Mouse (Mus musculus): Measurements from ENCODE around the gene Prkn. TPM values are rescaled to one million over a fixed set of nuclear protein-coding genes. Genes with fewer than 3 reads are reported as not detected.

The Prkn gene
- total RNA-seq, 2 experiments from 2014 or later, result 15.2 to 21.4 TPM

GRCm38 (mm10) chr17:11910668-11911398, 1070.6 kb downstream of the Prkn start:
- intact Hi-C loops (cut with DNase I), result no loop called here
- DNase-seq (ENCODE audit: low spot score in 2 of 2), result no peak

GRCm38 (mm10) chr17:11912136-11912535, 1072.0 kb downstream of the Prkn start:
- DNase-seq (ENCODE audit: low spot score in 2 of 2), result no peak
- intact Hi-C loops (cut with DNase I), result no loop called here

DNA sequence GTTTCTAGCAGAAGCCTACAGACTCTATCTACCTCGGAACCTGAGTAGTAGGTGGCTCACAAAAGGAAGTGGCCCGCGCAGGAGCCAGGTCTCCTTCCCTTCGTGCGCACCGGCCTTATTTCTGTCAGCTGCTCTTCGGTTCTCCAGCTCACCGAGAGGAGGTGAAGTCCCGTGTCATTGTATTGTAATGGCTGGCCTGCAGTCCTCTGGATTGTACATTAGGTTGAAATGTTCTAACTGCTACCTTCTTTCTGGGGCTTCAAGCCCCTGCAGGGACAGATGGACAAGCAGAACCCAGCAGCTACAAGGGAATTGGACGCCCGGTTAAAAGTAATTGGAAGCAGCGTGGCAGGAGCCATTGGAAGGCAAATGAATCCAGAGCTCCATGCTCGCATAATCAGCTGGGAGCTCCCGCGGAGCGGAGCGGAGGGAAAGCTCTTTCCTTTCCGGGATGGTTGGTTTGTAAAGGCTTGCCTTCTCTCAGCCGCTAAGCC, 1072.7 kb downstream of the Prkn start:
- intact Hi-C loops (cut with DNase I), result no loop called here

DNA sequence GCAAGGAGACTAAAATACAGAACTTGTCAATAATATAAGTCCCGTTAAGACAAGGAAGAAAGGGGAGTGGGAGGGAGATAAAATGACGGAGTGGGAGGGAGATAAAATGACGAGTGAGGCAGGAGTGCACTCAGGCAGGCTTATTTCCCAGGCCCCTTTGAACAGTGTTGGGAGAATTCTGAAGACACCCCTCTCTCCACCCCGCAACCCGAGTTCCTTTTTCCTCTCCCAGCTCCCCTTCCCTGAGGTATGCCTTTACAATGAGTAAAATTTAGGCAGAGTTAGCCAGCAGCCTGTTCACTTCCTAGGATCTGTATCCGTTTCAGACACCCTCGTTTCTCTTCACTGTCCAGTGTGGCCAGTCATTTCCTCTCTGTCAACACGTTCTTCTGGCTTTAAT, 1073.4 kb downstream of the Prkn start:
- intact Hi-C loops (cut with DNase I), result no loop called here
- DNase-seq (ENCODE audit: low spot score in 2 of 2), result no peak

More for the DNA sequence above, 1072.7 kb downstream of the Prkn start:
- DNase-seq (ENCODE audit: low spot score in 2 of 2), result peak; percentile 34 to 40

GRCm38 (mm10) chr17:11914451-11914850, 1074.3 kb downstream of the Prkn start:
- no peak for DNase-seq (ENCODE audit: low spot score in 2 of 2)
- intact Hi-C loops (cut with DNase I), result no loop called here

- DNase-seq (ENCODE audit: low spot score in 2 of 2), result peak; percentile 58 to 62
- intact Hi-C loops (cut with DNase I), result no loop called here
Observed at GRCm38 (mm10) chr17:11918123-11918801, 1078.1 kb downstream of the Prkn start.

DNA sequence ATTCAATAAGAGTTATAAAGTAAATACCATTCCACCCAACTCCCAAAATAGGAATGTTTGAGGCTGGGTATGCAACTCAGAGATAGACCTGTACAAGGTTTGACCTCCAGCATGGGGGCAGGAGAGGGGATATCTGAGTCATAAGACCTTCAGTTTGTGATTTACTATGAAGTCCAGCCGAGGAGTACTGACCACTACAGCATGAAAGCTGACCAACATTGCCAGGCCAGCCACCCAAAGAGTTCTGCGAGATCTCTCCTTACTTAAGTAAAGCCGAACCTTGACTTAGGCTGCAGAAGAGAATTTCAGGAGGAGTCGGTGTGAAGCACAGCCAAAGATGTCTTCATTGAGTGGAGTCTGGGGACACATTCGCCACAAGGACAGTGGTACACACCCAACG, 1079.4 kb downstream of the Prkn start:
- no peak for DNase-seq (ENCODE audit: low spot score in 2 of 2)
- intact Hi-C loops (cut with DNase I), result no loop called here

GRCm38 (mm10) chr17:11921026-11921425, 1080.8 kb downstream of the Prkn start:
- peak; percentile 57 to 79 for DNase-seq (ENCODE audit: low spot score in 2 of 2)
- intact Hi-C loops (cut with DNase I), result no loop called here

- DNase-seq (ENCODE audit: low spot score in 2 of 2), result no peak
Observed at GRCm38 (mm10) chr17:11923989-11924388, 1083.8 kb downstream of the Prkn start.

GRCm38 (mm10) chr17:11926865-11927386, 1086.7 kb downstream of the Prkn start:
- no peak for DNase-seq (ENCODE audit: low spot score in 2 of 2)
- intact Hi-C loops (cut with DNase I), result no loop called here

More at GRCm38 (mm10) chr17:11923989-11924388, 1083.8 kb downstream of the Prkn start:
- intact Hi-C loops (cut with DNase I), result no loop called here

GRCm38 (mm10) chr17:11931641-11932040, 1091.5 kb downstream of the Prkn start:
- intact Hi-C loops (cut with DNase I), result no loop called here

GRCm38 (mm10) chr17:11933737-11934136, 1093.6 kb downstream of the Prkn start:
- peak in 1 of 2 experiments; percentile 52 for DNase-seq (ENCODE audit: low spot score in 2 of 2)
- intact Hi-C loops (cut with DNase I), result no loop called here

More at GRCm38 (mm10) chr17:11931641-11932040, 1091.5 kb downstream of the Prkn start:
- no peak for DNase-seq (ENCODE audit: low spot score in 2 of 2)

DNA sequence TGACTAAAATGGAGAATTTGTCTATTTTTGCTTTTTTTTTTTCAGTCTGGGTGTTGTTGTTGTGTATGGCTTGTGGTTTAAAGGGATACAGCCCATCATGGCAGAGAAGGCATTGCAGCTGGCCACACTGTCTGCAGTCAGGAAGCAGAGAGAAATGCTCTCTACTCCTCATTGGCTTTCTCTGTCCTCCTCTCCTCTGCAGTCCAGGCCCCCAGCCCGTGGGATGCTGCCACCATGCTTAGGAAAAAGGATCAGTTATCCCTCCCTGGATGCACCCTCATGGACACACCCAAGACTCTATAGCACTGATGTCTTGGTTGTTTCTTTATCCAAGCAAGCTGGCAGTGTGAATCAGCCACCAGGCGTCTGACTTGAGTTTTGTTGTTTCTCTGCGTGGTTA, 1107.3 kb downstream of the Prkn start:
- intact Hi-C loops (cut with DNase I), result no loop called here

GRCm38 (mm10) chr17:11949551-11950197, 1109.5 kb downstream of the Prkn start:
- intact Hi-C loops (cut with DNase I), result loop anchor here (5.0 kb wide), 1 partner anchor 87 kb away; no protein-coding TSS in a partner anchor
- DNase-seq (ENCODE audit: low spot score in 2 of 2), result peak; percentile 55 to 59

More for the DNA sequence above, 1107.3 kb downstream of the Prkn start:
- DNase-seq (ENCODE audit: low spot score in 2 of 2), result no peak

- intact Hi-C loops (cut with DNase I), result loop anchor here (5.0 kb wide), 1 partner anchor 88 kb away; no protein-coding TSS in a partner anchor
- DNase-seq (ENCODE audit: low spot score in 2 of 2), result no peak
Observed at GRCm38 (mm10) chr17:11950198-11950594, 1110.0 kb downstream of the Prkn start.

DNA sequence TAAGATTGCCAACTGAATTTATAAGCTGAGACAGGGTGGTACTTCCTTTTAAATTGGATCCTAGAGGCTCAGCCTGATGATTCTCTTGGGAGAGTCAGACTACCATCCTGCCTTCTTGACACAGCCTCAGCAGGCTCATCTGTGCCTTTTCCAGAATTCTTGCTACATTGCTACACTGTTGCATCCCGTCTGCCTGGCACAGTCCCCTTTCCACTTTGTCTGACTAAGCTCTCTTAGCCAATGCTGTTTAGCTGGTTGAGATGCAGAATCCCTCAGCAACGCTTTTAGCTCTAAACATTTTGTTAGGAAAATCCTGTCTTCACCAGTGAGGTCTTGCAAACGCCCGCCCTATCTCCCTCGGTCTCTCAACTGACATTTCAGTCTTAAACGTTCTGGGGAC, 1115.1 kb downstream of the Prkn start:
- intact Hi-C loops (cut with DNase I), result no loop called here
- peak in 1 of 2 experiments; percentile 47 for DNase-seq (ENCODE audit: low spot score in 2 of 2)

GRCm38 (mm10) chr17:11960492-11960891, 1120.3 kb downstream of the Prkn start:
- intact Hi-C loops (cut with DNase I), result no loop called here
- no peak for DNase-seq (ENCODE audit: low spot score in 2 of 2)

GRCm38 (mm10) chr17:11962808-11963207, 1122.6 kb downstream of the Prkn start:
- intact Hi-C loops (cut with DNase I), result no loop called here
- DNase-seq (ENCODE audit: low spot score in 2 of 2), result peak; percentile 60 to 82

- intact Hi-C loops (cut with DNase I), result loop anchor here (5.0 to 10.0 kb wide), 3 partner anchors 123 to 1645 kb away; no protein-coding TSS in a partner anchor
Observed at GRCm38 (mm10) chr17:11970160-11970559, 1130.0 kb downstream of the Prkn start.

DNA sequence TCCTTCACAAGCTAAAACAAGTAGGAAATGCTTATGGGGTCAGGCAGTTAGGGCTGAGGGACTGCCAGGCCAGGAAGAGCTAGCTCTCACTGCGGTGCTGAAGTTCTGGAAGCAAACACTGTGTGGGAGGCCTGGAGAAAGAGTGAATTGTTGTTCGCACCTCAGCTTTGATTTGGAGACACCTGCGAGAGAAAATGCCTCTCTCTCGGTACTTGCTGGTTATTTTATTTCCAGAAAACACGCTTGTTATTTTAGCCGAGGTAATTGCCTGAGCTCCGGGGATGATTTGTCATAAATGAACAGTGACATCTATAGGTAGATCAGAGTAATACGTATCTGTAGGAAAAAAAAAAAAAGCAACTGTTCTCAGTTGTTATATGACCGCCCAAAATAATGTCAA, 1132.4 kb downstream of the Prkn start:
- intact Hi-C loops (cut with DNase I), result loop anchor here (5.0 to 10.0 kb wide), 3 partner anchors 125 to 1648 kb away; no protein-coding TSS in a partner anchor
- DNase-seq (ENCODE audit: low spot score in 2 of 2), result peak; percentile 47 to 63

More at GRCm38 (mm10) chr17:11970160-11970559, 1130.0 kb downstream of the Prkn start:
- DNase-seq (ENCODE audit: low spot score in 2 of 2), result no peak
